Comparison of ENCODE assay signal across 28 mouse cellular contexts in the genomic region with DNA sequence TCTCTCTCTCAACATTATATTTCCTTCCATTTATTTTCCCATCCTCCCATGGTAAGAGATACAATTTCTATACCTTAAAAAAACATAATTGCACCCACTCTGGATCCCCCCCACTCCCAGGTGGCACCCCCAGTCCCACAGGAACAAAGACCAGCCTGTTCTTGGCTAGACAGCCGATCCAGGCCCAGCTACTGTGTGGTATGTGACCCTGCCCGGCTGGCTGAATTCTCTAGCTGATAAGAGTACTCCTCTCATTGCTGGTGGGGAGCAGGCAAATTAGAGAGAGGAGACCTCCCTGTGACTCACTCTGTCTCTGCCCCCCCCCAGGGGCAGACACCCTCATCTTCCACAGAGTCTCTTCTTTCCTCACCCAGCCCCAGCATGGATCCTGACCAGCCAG.
DNase-seq lines count a peak whose midpoint lies in the region; ATAC-seq and TF ChIP-seq lines count a peak whose summit lies in the region.
"Had no signal": no experiment of that assay in that cellular context is flagged by ENCODE, and none has a peak within 500 bp of the region (broad histone marks: within the 10 kb centered on the region; RNA-seq: fewer than 3 reads in every experiment).

No protein-coding gene starts in this region.

- no peak overlapping the region for H3K4me2 ChIP-seq in heart, embryonic 12.5 days
- H3K4me2 ChIP-seq in hindbrain, embryonic 11.5 days (replicated peaks; ENCODE audit: low read depth, low read length), result no peak overlapping the region
- no peak overlapping the region for H3K4me2 ChIP-seq in lung, embryonic 16.5 days (ENCODE audit: low read depth, low read length)
- H3K4me2 ChIP-seq: embryonic facial prominence, embryonic 12.5 days; embryonic facial prominence, embryonic 15.5 days; hindbrain, embryonic 14.5 days had no signal

- no peak for TF ChIP-seq CTCF in lung, adult 2 months (IDR thresholded peaks at IDR 0.05; ENCODE audit: insufficient read depth, low read length)

- H3K4me3 ChIP-seq in heart, embryonic 12.5 days, result no peak overlapping the region
- H3K4me3 ChIP-seq in hindbrain, embryonic 10.5 days, result no peak overlapping the region
- no peak overlapping the region for H3K4me3 ChIP-seq in hindbrain, embryonic 11.5 days (ENCODE audit: low read depth, low read length)
- H3K4me3 ChIP-seq in lung, embryonic 16.5 days (ENCODE audit: low read length), result no peak overlapping the region
- no peak overlapping the region for H3K4me3 ChIP-seq in lung, adult 2 months (replicated peaks; ENCODE audit: extremely low read depth, low read depth, low read length)
- no peak overlapping the region for H3K4me3 ChIP-seq in embryonic facial prominence, embryonic 10.5 days
- H3K4me3 ChIP-seq: embryonic facial prominence, embryonic 12.5 days; embryonic facial prominence, embryonic 15.5 days; gastrocnemius, adult 2 months had no signal

- no peak overlapping the region for H3K27ac ChIP-seq in heart, embryonic 12.5 days (ENCODE audit: poor library complexity, severe bottlenecking)
- H3K27ac ChIP-seq in hindbrain, embryonic 10.5 days, result peak overlapping the region; percentile 8; the same call in 1 of the 2 replicates
- no peak overlapping the region for H3K27ac ChIP-seq in hindbrain, embryonic 11.5 days (ENCODE audit: low read depth, low read length)
- no peak overlapping the region for H3K27ac ChIP-seq in lung, embryonic 16.5 days (ENCODE audit: low read length)
- 0 out of 2 replicates have a peak overlapping the region, but pooled peaks have one; percentile 35 for H3K27ac ChIP-seq in embryonic facial prominence, embryonic 10.5 days (replicated peaks)
- H3K27ac ChIP-seq: embryonic facial prominence, embryonic 12.5 days; embryonic facial prominence, embryonic 15.5 days; gastrocnemius, adult 2 months; hindbrain, embryonic 14.5 days; hindbrain, postnatal 0 days had no signal

- intact Hi-C loops in gastrocnemius, postnatal 36 days (cut with DNase I), result no loop called here

- WGBS in heart, embryonic 12.5 days, result 0% methylated on average over 2 of the region's 2 CpGs
- 66% methylated on average over 2 of the region's 2 CpGs for WGBS in hindbrain, embryonic 10.5 days
- 58% methylated on average over 2 of the region's 2 CpGs for WGBS in hindbrain, embryonic 11.5 days
- 24% methylated on average over 2 of the region's 2 CpGs for WGBS in lung, embryonic 16.5 days
- WGBS in lung, adult 2 months, result 33% methylated on average over 2 of the region's 2 CpGs
- WGBS in embryonic facial prominence, embryonic 10.5 days, result 33% methylated on average over 2 of the region's 2 CpGs

- H3K9me3 ChIP-seq in heart, embryonic 12.5 days (replicated peaks), result 0 out of 2 replicates have a peak, but pooled peaks cover 11% of the 10 kb centered on the region
- H3K9me3 ChIP-seq in hindbrain, embryonic 10.5 days, result peaks cover 9% of the 10 kb centered on the region; the same call in 1 of the 2 replicates
- H3K9me3 ChIP-seq in hindbrain, embryonic 11.5 days (ENCODE audit: control insufficient read depth, low read length), result no peaks in the 10 kb centered on the region
- no peaks in the 10 kb centered on the region for H3K9me3 ChIP-seq in lung, embryonic 16.5 days (ENCODE audit: control insufficient read depth, low read length)
- 0 out of 2 replicates have a peak, but pooled peaks cover 2% of the 10 kb centered on the region for H3K9me3 ChIP-seq in embryonic facial prominence, embryonic 10.5 days
- H3K9me3 ChIP-seq: embryonic facial prominence, embryonic 12.5 days; embryonic facial prominence, embryonic 15.5 days had no signal

- peaks cover 30% of the 10 kb centered on the region for H3K4me1 ChIP-seq in heart, embryonic 12.5 days (replicated peaks)
- peaks cover 17% of the 10 kb centered on the region for H3K4me1 ChIP-seq in hindbrain, embryonic 10.5 days (replicated peaks)
- H3K4me1 ChIP-seq in hindbrain, embryonic 11.5 days (replicated peaks; ENCODE audit: control insufficient read depth, insufficient read depth, low read length), result no peaks in the 10 kb centered on the region
- peaks cover 16% of the 10 kb centered on the region for H3K4me1 ChIP-seq in lung, embryonic 16.5 days (replicated peaks; ENCODE audit: control insufficient read depth, insufficient read depth, low read length)
- H3K4me1 ChIP-seq in lung, adult 2 months (ENCODE audit: control insufficient read depth, insufficient read depth, low read length), result no peaks in the 10 kb centered on the region
- peaks cover 17% of the 10 kb centered on the region for H3K4me1 ChIP-seq in embryonic facial prominence, embryonic 10.5 days
- H3K4me1 ChIP-seq: embryonic facial prominence, embryonic 15.5 days had no signal

- H3K27me3 ChIP-seq in heart, embryonic 12.5 days (replicated peaks), result peaks cover 12% of the 10 kb centered on the region
- H3K27me3 ChIP-seq in hindbrain, embryonic 10.5 days (ENCODE audit: insufficient read depth, poor library complexity, severe bottlenecking), result 0 out of 2 replicates have a peak, but pooled peaks cover 3% of the 10 kb centered on the region
- H3K27me3 ChIP-seq in hindbrain, embryonic 11.5 days (ENCODE audit: control insufficient read depth, insufficient read depth, low read length), result no peaks in the 10 kb centered on the region
- H3K27me3 ChIP-seq in lung, embryonic 16.5 days (ENCODE audit: control insufficient read depth, insufficient read depth, low read depth, low read length), result no peaks in the 10 kb centered on the region
- H3K27me3 ChIP-seq in embryonic facial prominence, embryonic 10.5 days (replicated peaks; ENCODE audit: low read depth, poor library complexity, severe bottlenecking), result peaks cover 5% of the 10 kb centered on the region; the same call in 1 of the 2 replicates
- H3K27me3 ChIP-seq: CH12.LX; embryonic facial prominence, embryonic 12.5 days; embryonic facial prominence, embryonic 15.5 days had no signal

- H3K36me3 ChIP-seq in heart, embryonic 12.5 days, result no peaks in the 10 kb centered on the region
- no peaks in the 10 kb centered on the region for H3K36me3 ChIP-seq in hindbrain, embryonic 10.5 days
- no peaks in the 10 kb centered on the region for H3K36me3 ChIP-seq in hindbrain, embryonic 11.5 days (ENCODE audit: control insufficient read depth, insufficient read depth, low read length)
- H3K36me3 ChIP-seq in lung, embryonic 16.5 days (ENCODE audit: control insufficient read depth, insufficient read depth, low read length), result no peaks in the 10 kb centered on the region
- no peaks in the 10 kb centered on the region for H3K36me3 ChIP-seq in embryonic facial prominence, embryonic 10.5 days (replicated peaks)
- H3K36me3 ChIP-seq: embryonic facial prominence, embryonic 12.5 days; embryonic facial prominence, embryonic 15.5 days; G1E had no signal

- TF ChIP-seq POLR2A in lung, adult 2 months (IDR thresholded peaks at IDR 0.05; ENCODE audit: borderline replicate concordance, extremely low read depth, low read depth, low read length), result no peak

- no peak overlapping the region for H3K9ac ChIP-seq in heart, embryonic 12.5 days
- no peak overlapping the region for H3K9ac ChIP-seq in hindbrain, embryonic 11.5 days (ENCODE audit: low read depth, low read length)
- no peak overlapping the region for H3K9ac ChIP-seq in lung, embryonic 16.5 days (ENCODE audit: low read length)
- H3K9ac ChIP-seq: embryonic facial prominence, embryonic 12.5 days; embryonic facial prominence, embryonic 15.5 days; forebrain, postnatal 0 days; hindbrain, embryonic 14.5 days had no signal

- ATAC-seq in heart, embryonic 12.5 days (ENCODE audit: insufficient number of reproducible peaks, low FRiP score), result 0 out of 2 replicates have a peak, but pooled peaks have one; percentile 31
- no peak for ATAC-seq in hindbrain, embryonic 11.5 days (ENCODE audit: low FRiP score)
- ATAC-seq in lung, embryonic 16.5 days (ENCODE audit: low read depth), result 0 out of 2 replicates have a peak, but pooled peaks have one; percentile 44
- ATAC-seq: forebrain, embryonic 14.5 days; forebrain, postnatal 0 days; hindbrain, postnatal 0 days; inflammation-experienced regulatory T-cells, adult 6 months; intestine, embryonic 16.5 days; Patski had no signal

- DNase-seq in heart, adult 18-20 months, result no peak
- no peak for DNase-seq in hindbrain, embryonic 10.5 days (ENCODE audit: low spot score)
- no peak for DNase-seq in hindbrain, embryonic 11.5 days (ENCODE audit: low spot score)
- DNase-seq in lung, adult 2 months, result no peak
- DNase-seq in embryonic facial prominence, embryonic 10.5 days (ENCODE audit: low spot score), result no peak
- DNase-seq in gastrocnemius, postnatal 36 days, result no peak
- DNase-seq: adrenal gland, postnatal 10 days; adrenal gland, postnatal 36 days; B cell, adult 2 months; cerebellum, adult 18-20 months; cerebellum, adult 9-10 months; cerebellum, postnatal 14 days; forebrain, postnatal 0 days; gastrocnemius, adult 2 months; gastrocnemius, postnatal 14 days; heart, postnatal 10 days had no signal

Comparison
In these comparisons a context has a peak if more than half of its experiments do, and no peak if none do; other contexts are left out.
1. H3K27ac ChIP-seq: peak in hindbrain, embryonic 10.5 days (single experiment) and embryonic facial prominence, embryonic 10.5 days (single experiment); none in heart, embryonic 12.5 days (single experiment), hindbrain, embryonic 11.5 days (single experiment) and lung, embryonic 16.5 days (single experiment).